Mouse (Mus musculus): ENCODE measurements around the gene Mob1b. TPM values are rescaled to one million over a fixed set of nuclear protein-coding genes. Genes with fewer than 3 reads are reported as not detected.

Mob1b gene
- polyA plus RNA-seq, 1 experiment: 22.0 TPM

DNA sequence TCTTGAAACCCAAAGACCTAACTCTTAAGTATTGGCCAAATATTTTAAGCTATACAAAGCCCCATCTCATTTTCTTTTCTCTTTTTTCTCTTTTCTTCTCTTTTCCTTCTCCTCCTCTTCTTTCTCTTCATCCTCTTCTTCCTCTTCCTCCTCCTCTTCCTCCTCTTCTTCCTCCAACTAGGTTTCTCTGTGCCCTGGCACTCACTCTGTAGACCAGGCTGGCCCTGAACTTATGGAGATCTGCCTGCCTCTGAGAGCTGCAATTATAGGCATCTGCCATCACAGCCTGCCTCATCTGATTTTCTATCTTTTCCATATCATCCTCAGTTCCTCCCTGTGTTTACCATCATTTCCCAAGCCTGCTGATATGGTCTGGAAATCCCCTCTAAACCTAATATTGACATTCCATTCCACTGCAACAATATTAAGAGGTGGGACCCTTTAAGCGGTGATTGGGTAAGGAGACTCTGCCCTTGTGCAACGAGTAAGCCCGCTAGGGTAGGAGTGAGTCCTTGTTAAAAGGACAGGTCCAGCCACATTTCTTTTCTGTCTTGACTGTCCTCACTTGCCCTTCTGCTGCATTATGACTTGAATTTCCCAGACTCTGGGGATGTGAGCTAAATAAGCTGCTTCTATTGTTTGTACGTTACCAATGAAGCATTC lies 21.3 kb upstream of the Mob1b start:
- H3K9me3 ChIP-seq: no peaks in the 10 kb centered on the region
- TF ChIP-seq FLI1 (IDR thresholded peaks at IDR 0.05; ENCODE audit: low read length): no peak
- TF ChIP-seq GATA1 (IDR thresholded peaks at IDR 0.05; ENCODE audit: borderline replicate concordance, low read length): no peak
- H3K36me3 ChIP-seq (replicated peaks; ENCODE audit: low read length): no peaks in the 10 kb centered on the region
- H3K27me3 ChIP-seq (replicated peaks): peaks cover 9% of the 10 kb centered on the region
- H3K4me1 ChIP-seq: peaks cover 4% of the 10 kb centered on the region; the same call in 1 of the 2 replicates
- H3K4me3 ChIP-seq (replicated peaks): no peak overlapping the region

- no peak overlapping the region for H3K4me3 ChIP-seq (replicated peaks)
- H3K36me3 ChIP-seq (replicated peaks; ENCODE audit: low read length): no peaks in the 10 kb centered on the region
- peaks cover 4% of the 10 kb centered on the region; the same call in 1 of the 2 replicates for H3K4me1 ChIP-seq
- TF ChIP-seq FLI1 (IDR thresholded peaks at IDR 0.05; ENCODE audit: low read length) (no peak), GATA1 (IDR thresholded peaks at IDR 0.05; ENCODE audit: borderline replicate concordance, low read length) (no peak)
- H3K9me3 ChIP-seq: peaks cover 10% of the 10 kb centered on the region
- H3K27me3 ChIP-seq (replicated peaks): peaks cover 12% of the 10 kb centered on the region
Observed at GRCm38 (mm10) chr5:88702041-88702440, 18.6 kb upstream of the Mob1b start.

GRCm38 (mm10) chr5:88703551-88703950 lies 17.1 kb upstream of the Mob1b start:
- no peaks in the 10 kb centered on the region for H3K36me3 ChIP-seq (replicated peaks; ENCODE audit: low read length)
- peaks cover 4% of the 10 kb centered on the region for H3K4me1 ChIP-seq
- H3K27me3 ChIP-seq (replicated peaks): peaks cover 12% of the 10 kb centered on the region
- TF ChIP-seq GATA1 (IDR thresholded peaks at IDR 0.05; ENCODE audit: borderline replicate concordance, low read length): no peak
- no peak for TF ChIP-seq FLI1 (IDR thresholded peaks at IDR 0.05; ENCODE audit: low read length)
- H3K4me3 ChIP-seq (replicated peaks): no peak overlapping the region
- peaks cover 16% of the 10 kb centered on the region for H3K9me3 ChIP-seq

DNA sequence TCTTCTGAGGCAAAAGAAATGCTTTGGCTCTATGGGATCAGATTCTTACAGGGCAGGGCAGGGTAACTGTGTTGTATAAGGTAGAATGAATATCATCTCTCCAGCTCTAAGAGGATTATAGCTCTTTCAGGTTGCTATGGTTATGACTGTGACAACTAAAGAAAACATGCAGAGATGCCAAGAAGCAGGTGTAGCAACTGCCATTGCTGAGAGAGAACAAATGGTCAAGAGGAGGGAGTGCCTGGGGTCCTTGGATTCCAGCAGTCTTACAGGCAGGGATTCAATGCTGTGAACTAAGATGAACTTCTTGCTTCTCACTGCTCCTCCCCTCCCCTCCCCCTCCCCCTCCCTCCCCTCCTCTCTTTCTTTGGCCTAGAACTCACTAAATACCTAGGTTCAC lies 9.5 kb upstream of the Mob1b start:
- peaks cover under 1% of the 10 kb centered on the region for H3K27me3 ChIP-seq (replicated peaks)
- H3K9me3 ChIP-seq: peaks cover 9% of the 10 kb centered on the region
- no peaks in the 10 kb centered on the region for H3K36me3 ChIP-seq (replicated peaks; ENCODE audit: low read length)
- H3K4me3 ChIP-seq (replicated peaks): no peak overlapping the region
- H3K4me1 ChIP-seq: peaks cover 34% of the 10 kb centered on the region
- no peak for TF ChIP-seq GATA1 (IDR thresholded peaks at IDR 0.05; ENCODE audit: borderline replicate concordance, low read length)
- no peak for TF ChIP-seq FLI1 (IDR thresholded peaks at IDR 0.05; ENCODE audit: low read length)

DNA sequence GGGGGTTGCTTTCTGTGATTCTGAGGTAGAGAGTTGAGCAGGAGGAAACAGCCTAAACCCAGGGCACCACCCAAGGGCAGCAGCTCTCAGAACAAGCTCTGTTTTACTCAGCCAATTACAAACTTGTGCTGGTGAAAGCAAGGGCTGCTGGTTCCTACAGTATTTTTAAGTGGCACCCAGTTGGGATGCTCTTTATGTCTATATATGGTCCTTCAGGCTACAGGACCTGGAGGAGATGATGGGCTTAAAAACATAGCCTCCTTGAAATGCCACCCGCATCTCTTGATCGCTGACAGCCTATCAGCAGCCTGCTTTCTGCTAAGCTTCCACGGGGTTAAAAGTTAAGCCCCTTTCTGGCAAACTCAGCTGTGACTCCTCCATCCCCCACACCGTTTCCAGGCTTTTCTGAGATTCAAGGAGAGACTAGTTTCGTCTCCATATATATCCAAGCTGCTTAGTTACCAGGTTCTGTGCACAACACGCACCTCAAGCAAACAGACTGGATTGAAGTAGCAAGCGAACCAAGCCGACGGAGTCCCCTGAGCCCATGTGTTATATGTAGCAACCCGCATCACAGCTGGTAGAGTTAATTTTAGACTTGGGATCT lies 8.9 kb upstream of the Mob1b start:
- Histone ChIP-seq H3K4me3 (replicated peaks) (no peak overlapping the region), H3K27me3 (replicated peaks) (no peaks in the 10 kb centered on the region), H3K36me3 (replicated peaks; ENCODE audit: low read length) (no peaks in the 10 kb centered on the region), H3K9me3 (peaks cover 8% of the 10 kb centered on the region; the same call in 1 of the 2 replicates), H3K4me1 (peaks cover 37% of the 10 kb centered on the region)
- TF ChIP-seq GATA1 (IDR thresholded peaks at IDR 0.05; ENCODE audit: borderline replicate concordance, low read length): no peak
- TF ChIP-seq FLI1 (IDR thresholded peaks at IDR 0.05; ENCODE audit: low read length): no peak

DNA sequence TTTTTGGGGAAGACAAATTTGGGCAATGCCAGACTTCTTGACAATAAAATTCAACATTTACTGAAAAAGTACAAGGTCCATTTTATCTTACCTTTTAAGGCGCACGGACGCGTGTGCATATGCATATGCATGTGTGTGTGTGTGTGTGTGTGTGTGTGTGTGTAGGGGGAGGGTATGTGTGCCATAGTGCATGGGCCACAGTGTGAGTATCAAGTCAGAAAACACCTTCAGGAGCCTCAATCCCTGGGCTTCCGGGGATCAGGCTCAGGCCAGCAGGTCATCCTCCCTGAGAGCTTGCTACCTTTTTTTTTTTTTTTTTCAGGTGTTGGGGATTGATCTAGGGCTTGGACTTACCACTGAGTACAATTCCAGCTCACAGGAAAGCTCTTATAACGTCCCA lies 8.3 kb upstream of the Mob1b start:
- H3K36me3 ChIP-seq (replicated peaks; ENCODE audit: low read length): no peaks in the 10 kb centered on the region
- TF ChIP-seq GATA1 (IDR thresholded peaks at IDR 0.05; ENCODE audit: borderline replicate concordance, low read length) (no peak), FLI1 (IDR thresholded peaks at IDR 0.05; ENCODE audit: low read length) (no peak)
- H3K4me3 ChIP-seq (replicated peaks): no peak overlapping the region
- H3K4me1 ChIP-seq: peaks cover 37% of the 10 kb centered on the region
- peaks cover 8% of the 10 kb centered on the region; the same call in 1 of the 2 replicates for H3K9me3 ChIP-seq
- no peaks in the 10 kb centered on the region for H3K27me3 ChIP-seq (replicated peaks)

DNA sequence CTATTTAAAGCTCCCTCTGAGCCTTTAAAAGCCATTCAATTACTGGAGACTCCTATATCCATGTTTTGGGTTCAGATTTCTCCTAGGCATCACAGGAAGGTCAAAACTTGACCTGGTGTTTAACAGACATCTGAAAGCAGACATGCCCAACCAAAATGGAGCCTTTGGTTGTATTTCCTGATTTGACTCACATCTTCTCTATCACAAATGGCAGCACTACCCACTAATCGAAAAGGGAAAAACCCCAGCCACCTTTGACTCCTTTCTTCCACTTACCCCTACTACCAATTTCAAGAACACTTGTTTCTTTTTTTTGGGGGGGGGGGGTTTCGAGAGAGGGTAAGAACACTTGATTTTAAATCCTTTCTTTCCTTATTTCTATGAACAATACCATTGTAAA lies 3.7 kb upstream of the Mob1b start:
- Histone ChIP-seq H3K36me3 (replicated peaks; ENCODE audit: low read length) (peaks cover 5% of the 10 kb centered on the region), H3K4me3 (replicated peaks) (no peak overlapping the region), H3K27me3 (replicated peaks) (no peaks in the 10 kb centered on the region), H3K4me1 (peaks cover 33% of the 10 kb centered on the region), H3K9me3 (no peaks in the 10 kb centered on the region)
- TF ChIP-seq FLI1 (IDR thresholded peaks at IDR 0.05; ENCODE audit: low read length): no peak
- no peak for TF ChIP-seq GATA1 (IDR thresholded peaks at IDR 0.05; ENCODE audit: borderline replicate concordance, low read length)

DNA sequence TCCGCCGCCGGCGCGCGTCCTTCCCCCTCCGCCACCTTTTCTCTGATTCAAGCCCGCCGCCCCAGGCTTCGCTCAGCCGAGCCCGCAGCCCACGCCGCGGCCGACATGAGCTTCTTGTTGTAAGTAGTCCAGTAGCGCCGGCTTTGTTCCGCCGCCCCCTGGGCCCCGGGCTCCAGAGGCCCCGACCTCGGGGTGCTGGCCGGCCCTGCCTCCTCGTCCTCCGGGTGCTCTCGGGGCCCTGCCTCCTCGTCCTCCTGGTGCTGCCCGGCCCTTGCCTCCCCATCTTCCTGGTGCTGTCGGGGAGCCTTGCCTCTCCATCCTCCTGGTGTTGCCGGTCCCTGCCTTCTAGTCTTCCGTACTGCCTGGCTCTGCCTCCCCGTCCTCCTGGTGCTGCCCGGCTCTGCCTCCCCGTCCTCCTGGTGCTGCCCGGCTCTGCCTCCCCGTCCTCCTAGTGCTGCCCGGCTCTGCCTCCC lies 384 bp downstream of the Mob1b start:
- Histone ChIP-seq H3K36me3 (replicated peaks; ENCODE audit: low read length) (peaks cover 36% of the 10 kb centered on the region), H3K4me3 (replicated peaks) (peak overlapping the region; percentile 97), H3K9me3 (no peaks in the 10 kb centered on the region), H3K4me1 (peaks cover 24% of the 10 kb centered on the region), H3K27me3 (replicated peaks) (no peaks in the 10 kb centered on the region)
- TF ChIP-seq GATA1 (IDR thresholded peaks at IDR 0.05; ENCODE audit: borderline replicate concordance, low read length) (no peak), FLI1 (IDR thresholded peaks at IDR 0.05; ENCODE audit: low read length) (no peak)

GRCm38 (mm10) chr5:88721565-88722212 lies 1.0 kb downstream of the Mob1b start:
- no peaks in the 10 kb centered on the region for H3K9me3 ChIP-seq
- H3K4me1 ChIP-seq: peaks cover 23% of the 10 kb centered on the region
- peak overlapping the region; percentile 97 for H3K4me3 ChIP-seq (replicated peaks)
- no peak for TF ChIP-seq FLI1 (IDR thresholded peaks at IDR 0.05; ENCODE audit: low read length)
- no peak for TF ChIP-seq GATA1 (IDR thresholded peaks at IDR 0.05; ENCODE audit: borderline replicate concordance, low read length)
- peaks cover 38% of the 10 kb centered on the region for H3K36me3 ChIP-seq (replicated peaks; ENCODE audit: low read length)
- no peaks in the 10 kb centered on the region for H3K27me3 ChIP-seq (replicated peaks)

- Histone ChIP-seq H3K4me3 (replicated peaks) (peak overlapping the region; percentile 97), H3K36me3 (replicated peaks; ENCODE audit: low read length) (peaks cover 41% of the 10 kb centered on the region), H3K4me1 (peaks cover 27% of the 10 kb centered on the region), H3K9me3 (no peaks in the 10 kb centered on the region), H3K27me3 (replicated peaks) (no peaks in the 10 kb centered on the region)
- TF ChIP-seq FLI1 (IDR thresholded peaks at IDR 0.05; ENCODE audit: low read length): no peak
- TF ChIP-seq GATA1 (IDR thresholded peaks at IDR 0.05; ENCODE audit: borderline replicate concordance, low read length): no peak
Observed at GRCm38 (mm10) chr5:88722213-88722600, 1.6 kb downstream of the Mob1b start.

All from megakaryocyte, embryonic 14.5 days (primary cell).